Mouse (Mus musculus) ovary, postnatal 10 days (tissue): ENCODE results near the gene Ccdc77.
"Not testable (repeated sequence)": the region's sequence is repeated elsewhere in the genome, so short reads cannot be mapped to it uniquely, and the experiment has no call there.

Source experiments
- DNase-seq: peaks from one replicate; pipeline ENCODE4 v3.0.0; 2022; ENCODE audit warnings: low spot score

Ccdc77 gene

GRCm38 (mm10) chr6:120309787-120310186 is 54.4 kb downstream of the Ccdc77 start:
- DNase-seq = no peak

DNA sequence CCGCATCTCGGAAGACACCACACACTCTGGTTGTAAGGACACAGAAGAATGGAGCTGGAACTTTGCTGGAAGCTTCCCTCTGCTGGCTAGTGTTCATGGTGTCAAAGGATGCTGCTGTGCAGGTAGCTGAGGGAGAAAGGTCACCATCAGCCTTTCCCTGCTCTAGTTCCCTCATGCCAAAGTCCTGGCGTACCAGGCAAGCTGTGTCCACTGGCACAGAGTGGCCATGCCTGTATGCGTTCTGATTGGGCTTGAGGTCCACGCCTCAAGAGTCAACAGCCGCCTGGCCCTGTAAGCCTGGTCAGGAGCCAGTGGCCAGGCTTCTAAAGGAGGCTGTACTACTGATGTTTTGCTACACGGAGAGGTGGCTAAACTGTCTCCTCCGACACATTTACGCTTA is 54.8 kb downstream of the Ccdc77 start:
- no peak for DNase-seq

GRCm38 (mm10) chr6:120306859-120307594 is 57.1 kb downstream of the Ccdc77 start:
- DNase-seq = no peak

GRCm38 (mm10) chr6:120302755-120303316 is 61.3 kb downstream of the Ccdc77 start:
- DNase-seq = no peak

- no peak for DNase-seq
Measured at GRCm38 (mm10) chr6:120301137-120301536, 63.0 kb downstream of the Ccdc77 start.

GRCm38 (mm10) chr6:120296589-120296988 is 67.6 kb downstream of the Ccdc77 start:
- DNase-seq = not testable (repeated sequence)

DNA sequence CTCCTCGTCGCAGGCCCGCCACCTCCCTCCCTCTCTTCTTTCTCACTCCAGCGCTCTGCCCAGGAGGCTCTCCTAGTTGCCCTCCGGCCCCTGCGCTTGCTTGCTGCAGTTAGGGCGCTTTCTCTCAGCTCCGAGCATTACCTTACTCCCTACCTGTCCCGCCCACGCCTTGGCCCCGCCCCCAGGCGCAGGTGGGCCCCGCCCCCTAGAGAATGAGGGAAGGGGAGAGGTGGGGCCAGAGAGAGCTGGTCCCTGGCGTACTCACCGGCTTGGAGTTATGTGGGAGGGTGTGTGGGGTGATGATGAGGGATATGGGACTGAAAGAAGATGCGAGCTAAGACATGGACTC is 69.4 kb downstream of the Ccdc77 start:
- peak; percentile 26 for DNase-seq

- DNase-seq = peak; percentile 7
Measured at GRCm38 (mm10) chr6:120294056-120294784, 70.0 kb downstream of the Ccdc77 start, which contains the start of the genes D330020A13Rik and B4galnt3. Gene D330020A13Rik, plus strand, starts transcription at chr6:120294364. Gene B4galnt3, minus strand, starts transcription at chr6:120294559.

DNA sequence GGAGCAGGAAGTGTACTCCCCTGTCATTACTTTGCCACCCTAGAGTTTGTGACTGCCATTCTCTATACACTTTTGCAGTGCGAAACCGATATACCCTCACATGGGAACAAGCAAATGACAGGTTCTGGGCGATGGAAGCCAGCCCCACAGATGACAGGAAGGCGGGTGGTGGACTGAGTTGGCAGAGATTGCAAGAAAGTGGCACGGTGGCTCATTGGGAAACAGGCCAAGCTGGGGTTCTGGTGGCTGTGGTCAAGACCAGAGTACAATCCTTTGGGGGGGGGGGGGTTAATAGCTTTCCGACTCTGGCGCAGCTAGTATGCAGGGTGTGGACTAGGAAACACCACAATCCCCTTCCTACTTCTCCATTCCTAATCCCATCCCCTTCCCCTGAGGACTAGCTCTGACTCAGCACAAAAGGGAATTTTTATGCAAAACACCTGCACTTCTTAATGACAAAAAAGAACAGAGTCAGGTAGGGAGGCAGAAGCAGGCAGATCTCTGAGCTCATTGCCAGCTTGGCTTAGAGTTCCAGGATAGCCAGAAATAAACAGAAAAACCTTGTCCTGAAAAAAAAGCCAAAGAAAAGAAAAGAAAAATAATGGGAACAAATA is 72.7 kb downstream of the Ccdc77 start:
- no peak for DNase-seq

GRCm38 (mm10) chr6:120289430-120289829 is 74.7 kb downstream of the Ccdc77 start:
- DNase-seq = no peak

GRCm38 (mm10) chr6:120288541-120288940 is 75.6 kb downstream of the Ccdc77 start:
- DNase-seq = no peak

- DNase-seq = no peak
Measured at GRCm38 (mm10) chr6:120287279-120287678, 76.9 kb downstream of the Ccdc77 start.

DNA sequence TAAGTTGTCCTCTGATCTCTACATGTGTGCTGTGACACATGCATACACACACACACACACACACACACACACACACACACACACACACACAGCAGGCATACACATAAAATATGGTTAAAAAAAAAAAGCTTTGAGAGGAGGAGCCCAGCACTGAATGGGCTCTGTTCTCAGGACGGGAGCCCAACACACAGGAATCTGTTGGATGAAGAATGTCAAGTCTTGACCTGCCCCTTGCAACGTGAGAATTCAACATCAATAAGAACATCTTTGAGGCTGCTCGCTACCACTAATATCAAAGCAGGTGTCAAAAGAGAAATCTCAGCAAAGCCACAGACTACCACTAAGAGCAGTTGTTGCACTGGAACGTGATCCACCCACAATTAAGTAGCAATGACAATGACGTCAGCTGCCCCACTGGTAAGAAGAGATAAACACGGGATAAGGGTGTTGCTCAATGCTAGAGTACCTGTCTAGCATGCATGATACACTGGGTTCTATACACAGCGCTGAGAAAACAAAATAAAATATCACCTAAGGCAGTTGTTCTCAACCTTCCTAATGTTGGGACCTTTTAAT is 87.2 kb downstream of the Ccdc77 start:
- DNase-seq = no peak

DNA sequence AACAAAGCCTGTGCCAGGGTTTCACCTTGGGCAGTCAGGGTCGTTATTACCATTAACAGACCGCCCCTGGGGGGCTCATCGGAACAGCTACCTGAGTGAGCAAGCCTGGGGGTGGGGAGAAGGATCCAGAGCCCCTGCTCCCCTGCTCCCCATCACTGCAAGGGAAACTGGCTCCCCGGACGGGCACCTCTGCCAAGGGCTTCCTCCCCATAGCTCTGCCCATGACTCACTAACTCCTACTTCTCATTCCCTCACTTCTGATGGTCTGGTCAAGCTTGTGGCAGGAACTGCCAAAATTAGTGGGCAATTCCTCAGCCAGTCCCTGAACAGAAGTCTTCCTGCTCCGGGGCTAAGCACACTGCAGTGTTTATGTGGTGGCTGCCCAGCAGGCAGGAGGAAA is 88.9 kb downstream of the Ccdc77 start:
- no peak for DNase-seq

DNA sequence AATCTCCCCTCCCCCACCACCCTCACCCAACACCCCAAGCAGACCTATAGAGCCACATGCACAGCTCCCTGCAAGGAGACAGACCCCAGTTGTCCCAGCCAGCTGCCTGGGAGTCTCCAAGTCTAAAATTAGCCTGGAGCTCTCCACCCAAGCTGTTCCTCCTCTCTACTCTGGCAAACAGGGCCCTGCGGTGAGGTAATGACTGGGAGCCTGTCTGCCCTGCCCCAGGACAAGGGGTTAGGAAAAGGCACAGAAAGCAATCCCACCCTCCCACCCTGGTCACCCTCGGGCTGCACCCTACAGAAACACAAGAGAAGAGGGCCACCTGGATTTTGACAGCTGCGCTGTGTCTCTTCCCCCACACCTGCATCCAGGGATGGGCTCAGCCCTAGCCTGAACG is 89.3 kb downstream of the Ccdc77 start:
- no peak for DNase-seq
